Mouse (Mus musculus) layer of hippocampus, postnatal 10 days (tissue): ENCODE results near the gene Ssh1. TPM values are rescaled to one million over a fixed set of nuclear protein-coding genes. Genes with fewer than 3 reads are reported as not detected.

Experiments used
- DNase-seq, 2 experiments: peaks; one replicate each; pipeline ENCODE4 v3.0.0; 2021; ENCODE audit warnings: low spot score in 2 of 2
- total RNA-seq, 2 experiments: library from RNA; stranded (reverse); gene quantifications; 2 replicates each; pipeline ENCODE4 v1.2.3; 2021

Gene Ssh1
- total RNA-seq, 2 experiments from 2014 or later, result 25.7 to 27.1 TPM

DNA sequence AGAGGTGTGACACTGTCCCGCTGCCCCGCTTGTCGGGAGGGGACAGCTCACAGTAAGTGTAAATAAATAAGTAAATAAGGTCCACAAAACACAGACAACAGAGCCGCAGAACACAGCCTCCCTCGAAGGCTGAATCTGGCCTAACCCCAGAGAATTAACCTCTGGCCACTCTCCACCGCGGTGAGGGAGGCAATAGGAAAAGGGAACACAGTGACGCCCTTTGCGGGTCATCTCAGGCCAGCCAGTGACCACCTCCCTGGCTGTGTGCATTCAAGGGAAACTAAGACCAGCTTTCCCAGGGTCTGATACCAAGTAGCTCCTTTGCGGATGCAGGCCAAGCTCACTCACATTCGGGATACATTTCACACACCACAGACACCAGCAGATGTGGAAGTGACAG, 25.3 kb downstream of the Ssh1 start:
- DNase-seq, result no peak

DNA sequence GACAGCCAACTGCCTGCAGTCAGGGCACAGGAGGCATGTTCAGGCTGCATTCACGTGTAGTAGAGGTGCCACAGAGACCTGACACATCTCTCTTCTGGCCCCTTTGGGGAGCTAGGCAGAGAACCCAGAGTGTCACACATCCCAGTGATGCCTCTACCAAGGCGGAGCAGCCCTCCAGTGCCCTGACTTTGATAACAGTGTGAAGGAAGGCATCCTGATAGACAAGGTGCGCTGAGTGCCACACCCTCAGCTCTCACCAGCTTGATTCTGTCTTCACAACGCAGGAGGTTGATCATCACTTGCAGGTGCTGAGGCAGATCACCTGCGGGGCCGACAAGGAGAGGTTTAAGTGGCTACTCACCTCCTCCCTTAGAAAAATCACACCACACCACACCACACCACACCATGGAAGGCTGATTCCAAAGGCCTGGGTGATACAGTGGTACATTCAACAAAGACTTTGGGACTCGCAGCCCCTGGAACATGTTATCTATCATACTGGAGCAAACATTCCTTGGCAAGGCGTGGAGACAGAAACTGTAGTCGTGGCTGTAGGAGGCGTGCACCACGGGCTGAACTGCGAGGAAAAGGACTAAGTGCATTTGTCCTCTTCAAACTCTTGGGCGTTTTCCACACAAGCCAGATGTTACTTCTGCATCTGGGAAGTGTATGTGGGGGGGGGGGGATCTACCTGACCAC, 27.1 kb downstream of the Ssh1 start:
- DNase-seq, result no peak

GRCm38 (mm10) chr5:113965659-113966185, 28.0 kb downstream of the Ssh1 start:
- no peak for DNase-seq

GRCm38 (mm10) chr5:113964972-113965371, 28.7 kb downstream of the Ssh1 start:
- no peak for DNase-seq

DNA sequence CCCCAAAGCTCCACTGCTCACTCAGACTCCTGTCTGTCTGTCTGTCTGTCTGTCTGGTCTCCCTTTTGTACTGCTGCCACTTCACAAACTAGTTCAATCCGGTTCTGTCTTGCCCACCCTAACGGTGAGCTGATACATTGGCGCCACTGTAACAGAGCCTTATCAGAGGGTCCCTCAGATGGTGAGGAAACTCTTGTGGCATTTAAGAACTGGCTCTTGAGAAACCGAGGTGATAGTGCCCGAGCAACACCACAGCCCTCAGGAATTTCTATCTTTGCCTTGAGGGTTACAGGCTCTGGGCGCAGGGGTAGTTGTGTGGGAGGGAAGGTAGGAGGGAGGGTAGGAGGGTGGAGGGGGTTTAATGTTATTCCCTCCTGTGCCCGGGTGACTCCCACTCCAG, 31.9 kb downstream of the Ssh1 start:
- DNase-seq, result no peak

DNA sequence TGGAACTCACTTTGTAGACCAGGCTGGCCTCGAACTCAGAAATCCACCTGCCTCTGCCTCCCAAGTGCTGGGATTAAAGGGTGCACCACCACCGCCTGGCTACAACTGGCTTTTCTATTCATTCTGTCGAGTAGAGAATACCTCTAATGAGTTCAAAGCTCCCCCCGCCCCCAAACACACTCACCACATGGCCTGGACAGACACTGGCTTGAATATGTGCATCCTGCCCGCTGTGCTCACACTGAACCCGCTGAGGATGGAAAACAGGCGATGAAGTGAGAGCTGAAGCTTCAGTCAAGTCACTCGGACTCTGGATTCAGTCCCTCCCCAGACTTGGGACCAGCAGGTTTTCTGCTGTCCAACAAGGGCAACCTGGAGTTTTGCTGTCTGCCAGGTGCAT, 33.3 kb downstream of the Ssh1 start:
- no peak for DNase-seq

DNA sequence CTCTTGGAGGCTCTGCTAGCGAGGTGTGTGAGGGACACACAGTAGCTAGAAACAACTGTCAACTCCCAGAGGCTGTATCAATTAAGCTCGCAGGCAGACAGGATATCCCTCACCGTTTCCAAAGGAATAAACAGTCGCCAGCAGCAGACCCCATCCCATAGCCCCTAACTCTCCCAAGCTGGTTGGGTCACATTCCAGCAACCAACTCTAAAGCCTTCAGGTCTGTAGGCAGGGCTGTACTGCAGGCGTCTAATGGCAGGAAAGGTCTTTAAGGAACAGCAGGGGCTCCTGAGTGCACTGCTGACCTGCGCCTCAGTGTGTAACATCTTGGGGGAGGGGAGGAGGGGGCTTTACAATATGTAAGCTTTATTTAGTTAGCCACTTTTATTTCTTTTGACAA, 34.7 kb downstream of the Ssh1 start:
- no peak for DNase-seq

- peak; percentile 92 to 93 for DNase-seq
Measured at GRCm38 (mm10) chr5:113956510-113956909, 37.2 kb downstream of the Ssh1 start.

DNA sequence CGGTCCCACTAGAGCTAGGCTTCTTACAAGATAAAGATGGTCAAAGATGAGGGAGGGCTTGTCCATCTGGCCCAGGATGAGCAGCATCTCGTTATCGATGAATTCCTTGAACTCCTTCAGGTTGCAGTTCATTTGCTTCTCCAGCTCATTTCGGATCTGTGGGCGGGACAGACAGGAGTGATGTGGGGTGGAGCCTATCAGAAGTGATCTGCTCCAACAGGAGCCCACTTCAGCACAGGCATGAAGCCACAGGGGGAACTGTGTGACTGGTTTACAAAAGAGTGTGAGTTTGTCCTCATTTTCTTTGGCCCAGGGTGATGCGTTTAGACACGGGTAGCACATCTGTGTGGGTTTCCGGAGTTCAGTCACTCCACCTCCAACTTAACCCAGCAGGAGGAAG, 38.0 kb downstream of the Ssh1 start:
- DNase-seq, result no peak

- no peak for DNase-seq
Measured at GRCm38 (mm10) chr5:113955281-113955680, 38.4 kb downstream of the Ssh1 start.

- peak; percentile 89 for DNase-seq
Measured at GRCm38 (mm10) chr5:113954421-113954820, 39.3 kb downstream of the Ssh1 start.

DNA sequence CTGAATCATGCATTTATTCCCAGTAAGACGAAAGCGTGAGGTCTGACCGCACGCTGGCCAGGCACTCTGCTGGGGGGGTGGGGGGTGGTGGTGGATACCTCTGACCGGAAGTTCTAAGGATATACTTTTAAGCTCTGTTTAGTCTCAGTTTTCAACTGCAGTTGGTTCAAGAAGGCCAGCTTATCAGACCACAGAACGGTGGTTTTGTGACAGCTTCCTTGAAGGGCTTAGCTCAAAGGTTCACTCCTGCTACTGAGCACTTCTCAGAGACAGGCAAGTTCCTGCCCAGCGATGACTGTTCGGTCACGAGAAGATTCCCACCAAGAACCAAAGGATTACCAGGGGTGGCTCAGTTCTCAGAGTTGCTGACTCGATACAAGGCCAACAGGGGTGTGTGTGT, 41.2 kb downstream of the Ssh1 start:
- DNase-seq, result no peak

DNA sequence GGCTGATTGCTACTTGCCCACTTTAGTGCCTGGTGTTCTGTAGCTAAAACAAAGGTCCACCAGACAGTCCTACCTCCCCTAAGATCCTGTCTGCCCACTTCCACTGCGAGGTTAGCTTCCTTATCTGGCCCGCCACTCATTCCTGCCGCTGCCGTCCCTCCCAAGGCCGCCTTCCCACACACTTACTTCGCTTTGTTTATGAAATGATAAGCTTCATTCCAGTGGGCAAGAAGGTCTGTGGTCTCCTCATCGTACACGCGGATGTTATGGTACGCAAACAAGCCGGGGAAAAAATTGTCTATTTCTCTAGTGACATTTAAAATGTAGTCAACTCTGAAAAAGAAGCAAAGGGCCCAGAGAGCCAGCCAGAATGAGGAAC, 42.0 kb downstream of the Ssh1 start:
- no peak for DNase-seq

- no peak for DNase-seq
Measured at GRCm38 (mm10) chr5:113950786-113951692, 42.7 kb downstream of the Ssh1 start.

- peak; percentile 49 to 62 for DNase-seq
Measured at GRCm38 (mm10) chr5:113950133-113950532, 43.6 kb downstream of the Ssh1 start.

DNA sequence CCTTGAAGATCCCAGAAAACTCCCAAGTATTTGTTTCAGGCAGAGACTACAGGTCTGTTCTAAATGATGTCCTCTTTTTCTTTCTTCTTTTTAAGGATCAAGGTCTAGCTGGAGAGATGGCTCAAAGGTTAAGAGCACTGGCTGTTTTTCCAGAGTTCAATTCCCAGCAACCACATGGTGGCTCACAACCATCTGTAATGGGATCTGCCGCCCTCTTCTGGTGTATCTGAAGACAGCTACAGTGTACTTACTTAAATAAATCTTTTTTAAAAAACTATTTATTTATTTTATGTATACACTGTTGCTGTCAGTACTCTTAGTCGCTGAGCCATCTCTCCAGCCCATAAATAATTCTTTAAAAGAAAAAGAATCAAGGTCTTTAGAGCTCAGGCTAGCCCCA, 46.4 kb downstream of the Ssh1 start:
- DNase-seq, result no peak

- no peak for DNase-seq
Measured at GRCm38 (mm10) chr5:113945126-113945525, 48.6 kb downstream of the Ssh1 start.

DNA sequence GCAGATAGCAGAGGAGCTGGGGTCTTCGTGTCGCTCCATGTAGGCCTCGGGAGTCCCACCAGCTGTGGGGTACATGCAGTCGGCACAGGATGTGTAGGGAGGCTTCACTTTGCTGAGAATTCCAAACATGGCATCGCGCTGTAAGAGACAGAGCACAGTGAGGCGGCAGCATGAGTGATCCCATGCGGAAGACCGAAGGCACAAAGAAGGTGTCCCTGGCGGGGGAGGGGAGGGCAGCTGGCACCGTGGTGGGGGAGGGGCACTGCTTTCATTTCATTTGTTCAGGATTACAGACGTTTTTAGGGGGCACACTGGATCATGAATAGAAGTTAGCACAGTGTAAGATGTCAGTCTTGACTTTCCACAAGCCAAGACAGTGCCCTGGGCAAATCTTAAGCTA, 50.4 kb downstream of the Ssh1 start:
- no peak for DNase-seq

DNA sequence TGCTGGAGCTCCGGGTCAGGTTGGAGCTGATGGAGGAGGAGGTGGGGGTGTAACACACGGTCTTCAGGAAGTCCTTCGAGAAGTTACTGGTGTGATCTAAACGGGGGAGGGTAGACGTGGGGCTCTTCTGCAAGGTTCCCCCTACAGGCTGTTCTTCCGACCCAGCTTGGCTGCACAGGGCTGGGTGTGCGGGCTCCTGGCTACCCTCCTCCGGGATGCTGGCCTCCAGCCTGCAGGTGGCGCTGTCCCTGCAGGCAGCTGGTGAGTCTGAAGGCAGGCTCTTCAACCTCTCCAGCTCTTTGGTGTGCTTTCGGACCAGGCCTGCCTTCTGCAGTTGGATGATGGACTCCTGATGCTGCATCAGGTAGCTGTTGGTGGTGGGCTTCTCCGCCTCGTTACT, 51.1 kb downstream of the Ssh1 start:
- DNase-seq, result no peak

DNA sequence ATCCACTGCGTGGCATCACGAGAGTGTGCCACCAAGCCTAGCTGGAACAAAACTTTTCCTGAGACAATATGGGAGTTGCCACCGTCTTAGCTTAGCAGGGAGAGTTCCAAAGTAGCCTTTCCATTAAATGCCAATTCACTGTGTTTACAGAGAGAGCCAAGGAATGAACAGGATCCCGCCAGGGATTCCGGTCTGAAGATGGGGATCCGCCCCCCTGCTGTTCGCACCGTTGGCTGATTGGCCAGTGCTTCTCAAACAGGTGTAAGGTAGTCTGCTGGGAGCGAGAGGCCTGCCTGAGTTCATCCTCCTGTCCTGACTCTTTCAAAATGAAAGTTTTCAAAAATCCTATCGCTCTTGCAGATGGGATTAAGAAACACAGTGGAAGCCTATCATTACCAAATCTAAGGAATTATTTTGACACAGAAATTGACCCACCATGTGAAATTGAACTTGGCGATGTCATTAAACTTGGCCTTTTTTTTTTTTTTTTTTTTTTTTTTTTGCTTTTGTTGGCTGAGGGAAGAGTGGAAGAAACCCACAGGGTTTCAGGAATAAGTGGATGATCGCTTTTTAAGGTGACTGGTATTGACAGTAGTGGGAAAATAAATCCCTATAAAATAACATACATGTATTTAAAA, 54.3 kb downstream of the Ssh1 start:
- no peak for DNase-seq

DNA sequence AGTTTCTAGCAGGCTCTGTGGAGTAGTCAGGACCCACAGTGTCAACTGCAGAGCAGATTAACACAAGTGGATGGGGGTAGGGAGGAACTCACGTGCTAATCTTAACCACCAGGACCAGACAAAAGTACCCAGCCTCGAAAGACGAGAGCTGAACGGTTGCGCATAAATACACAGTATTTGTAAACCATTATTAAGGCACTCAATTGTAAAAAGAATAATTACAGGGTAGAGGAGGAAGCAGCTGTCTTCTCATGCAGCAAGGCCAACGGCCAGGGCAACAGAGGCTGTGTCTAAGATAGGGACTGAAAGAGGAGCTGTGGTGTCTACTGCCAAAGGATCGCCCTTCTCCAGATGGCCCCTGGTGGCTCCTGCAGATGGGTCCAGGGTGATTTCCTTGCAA, 56.0 kb downstream of the Ssh1 start:
- DNase-seq, result no peak

DNA sequence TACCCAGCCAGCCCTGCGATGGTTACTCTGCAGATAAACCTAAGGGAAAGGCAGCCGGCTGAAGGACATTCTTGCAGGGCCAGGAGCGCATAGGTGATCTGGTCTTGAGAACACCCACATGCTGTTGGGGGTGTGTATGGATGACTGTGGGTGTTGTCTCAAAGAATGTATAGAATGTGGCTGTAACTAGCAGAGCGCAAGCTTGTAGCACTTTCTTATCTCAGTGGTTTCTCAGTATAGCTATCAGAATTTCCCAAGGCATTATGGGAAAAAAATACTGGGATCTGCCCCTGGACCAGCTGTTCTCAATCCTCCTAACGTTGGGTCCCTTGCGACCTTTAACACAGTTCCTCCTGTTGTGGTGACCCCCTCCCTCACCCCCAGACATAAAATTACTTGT, 59.8 kb downstream of the Ssh1 start:
- no peak for DNase-seq
